Mouse (Mus musculus): ENCODE measurements around the gene Ddah1.

GRCm38 (mm10) chr3:145882076-145882874 lies 123.8 kb downstream of the Ddah1 start:
- no peak for TF ChIP-seq POLR2A (IDR thresholded peaks at IDR 0.05; ENCODE audit: low read depth, low read length)
- TF ChIP-seq CTCF (IDR thresholded peaks at IDR 0.05; ENCODE audit: extremely low read depth, insufficient read depth, insufficient read length, insufficient replicate concordance), result no peak

Data from spleen, adult 2 months (tissue).